Mouse (Mus musculus): Measurements from ENCODE around the gene Epha2.

The Epha2 gene

DNA sequence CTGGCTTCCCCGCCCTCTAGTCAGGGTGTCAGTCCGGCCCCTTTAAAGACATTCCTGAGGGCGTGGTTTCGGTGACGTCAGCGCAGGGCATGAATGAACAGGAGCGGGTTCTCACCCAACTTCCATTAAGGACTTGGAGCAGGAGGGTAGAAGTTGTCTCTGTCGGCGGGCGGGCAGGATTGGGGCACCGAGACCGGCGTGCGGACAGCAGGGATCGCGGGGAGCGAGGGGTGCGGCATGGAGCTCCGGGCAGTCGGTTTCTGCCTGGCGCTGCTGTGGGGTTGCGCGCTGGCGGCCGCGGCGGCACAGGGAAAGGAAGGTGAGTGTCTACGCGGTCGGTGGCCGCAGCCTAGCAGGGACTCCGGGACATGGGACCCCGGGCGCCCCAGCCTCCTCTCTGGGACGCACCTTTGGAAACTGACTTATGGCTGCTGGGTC lies at the start of gene Epha2:
TSS of gene Epha2 (plus strand) at position 125 of the 438 bp plus-strand sequence.
- peak; percentile 33 to 78 for DNase-seq (ENCODE audit: low spot score in 2 of 2)

DNA sequence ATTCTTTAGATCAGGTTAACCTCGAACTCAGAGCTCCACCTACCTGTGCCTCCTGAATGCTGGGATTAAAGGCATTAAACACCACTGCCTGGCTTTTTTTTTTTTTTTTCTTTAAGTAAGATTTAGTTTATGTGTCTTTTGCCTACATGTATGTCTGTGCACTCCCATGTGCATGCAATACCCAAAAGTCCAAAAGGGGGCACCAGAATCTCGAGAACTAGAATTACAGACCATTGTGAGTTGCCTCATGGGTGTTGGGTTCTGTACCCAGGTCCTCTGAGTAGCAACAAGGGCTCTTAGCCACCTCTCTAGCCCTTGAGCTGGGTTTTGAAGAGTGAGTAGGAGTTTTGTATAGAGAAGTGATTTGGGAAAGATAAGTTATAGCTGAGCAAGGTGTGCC lies 48.4 kb upstream of the Epha2 start:
- DNase-seq (ENCODE audit: low spot score in 2 of 2): no peak

DNA sequence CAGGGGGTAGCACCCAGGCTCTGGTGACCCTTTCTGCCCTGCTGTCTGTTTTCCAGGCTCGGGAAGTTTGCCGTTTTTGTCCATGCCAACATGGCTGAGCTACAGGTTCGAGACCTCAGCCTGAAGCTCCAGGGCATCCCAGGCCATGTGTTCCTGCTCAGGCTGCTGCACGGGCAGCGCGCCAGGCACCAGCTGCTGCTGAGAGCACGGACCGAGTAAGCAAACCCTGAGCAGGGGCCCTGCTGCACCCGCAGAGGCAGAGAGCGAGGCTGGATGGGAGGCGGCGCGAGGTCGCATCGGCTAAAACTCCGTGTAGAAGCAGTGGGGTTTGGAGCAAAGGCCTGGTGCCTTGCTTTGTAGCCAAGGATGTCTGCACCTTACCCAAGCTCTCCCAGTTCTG lies 46.8 kb upstream of the Epha2 start:
- no peak for DNase-seq (ENCODE audit: low spot score in 2 of 2)

GRCm38 (mm10) chr4:141257440-141257839 lies 43.6 kb upstream of the Epha2 start:
- DNase-seq (ENCODE audit: low spot score in 2 of 2): no peak

- no peak for DNase-seq (ENCODE audit: low spot score in 2 of 2)
Measured at GRCm38 (mm10) chr4:141259413-141259812, 41.6 kb upstream of the Epha2 start.

- no peak for DNase-seq (ENCODE audit: low spot score in 2 of 2)
Measured at GRCm38 (mm10) chr4:141260007-141260723, 40.9 kb upstream of the Epha2 start.

GRCm38 (mm10) chr4:141262906-141263637 lies 38.0 kb upstream of the Epha2 start:
- DNase-seq (ENCODE audit: low spot score in 2 of 2): no peak

GRCm38 (mm10) chr4:141265979-141266637 lies 34.9 kb upstream of the Epha2 start:
- DNase-seq (ENCODE audit: low spot score in 2 of 2): no peak

GRCm38 (mm10) chr4:141267250-141267649 lies 33.8 kb upstream of the Epha2 start:
- DNase-seq (ENCODE audit: low spot score in 2 of 2): no peak

DNA sequence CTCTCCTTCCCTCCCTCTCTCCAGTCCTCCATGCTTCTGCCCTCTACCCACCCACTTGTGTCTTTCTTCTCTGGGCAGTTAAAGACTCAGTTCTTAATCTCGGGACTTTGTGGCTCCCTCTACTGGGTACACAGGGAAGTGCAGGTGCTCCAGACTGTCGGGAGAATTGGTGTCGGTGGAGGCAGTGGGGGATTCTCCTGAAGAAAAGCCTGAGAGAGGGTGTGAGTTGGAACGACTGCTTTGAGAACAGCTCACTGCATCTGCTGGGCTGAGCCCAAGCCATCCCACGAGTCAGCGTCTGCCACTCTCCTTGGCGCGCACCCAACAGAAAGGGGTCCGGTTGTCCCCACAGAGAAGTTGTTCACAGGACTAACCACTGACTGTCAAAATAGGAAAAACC lies 33.2 kb upstream of the Epha2 start:
- peak; percentile 54 to 78 for DNase-seq (ENCODE audit: low spot score in 2 of 2)

DNA sequence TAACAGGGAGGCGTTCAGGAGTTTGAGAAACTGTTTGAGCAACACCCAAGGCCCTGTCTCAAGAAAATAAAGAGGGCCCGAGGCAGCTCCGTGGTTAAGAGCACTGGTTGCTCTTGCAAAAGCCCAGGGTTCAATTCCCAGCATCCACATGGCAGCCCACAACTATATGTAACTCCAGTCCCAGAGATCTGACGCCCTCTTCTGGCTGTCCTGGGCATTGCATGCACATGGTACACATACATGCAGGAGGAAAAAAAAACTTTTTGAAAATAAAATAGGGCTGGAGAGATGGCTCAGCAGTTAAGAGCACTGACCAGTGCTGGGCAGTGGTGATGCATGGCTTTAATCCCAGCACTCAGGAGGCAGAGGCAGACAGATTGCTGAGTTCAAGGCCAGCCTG lies 32.7 kb upstream of the Epha2 start:
- no peak for DNase-seq (ENCODE audit: low spot score in 2 of 2)

DNA sequence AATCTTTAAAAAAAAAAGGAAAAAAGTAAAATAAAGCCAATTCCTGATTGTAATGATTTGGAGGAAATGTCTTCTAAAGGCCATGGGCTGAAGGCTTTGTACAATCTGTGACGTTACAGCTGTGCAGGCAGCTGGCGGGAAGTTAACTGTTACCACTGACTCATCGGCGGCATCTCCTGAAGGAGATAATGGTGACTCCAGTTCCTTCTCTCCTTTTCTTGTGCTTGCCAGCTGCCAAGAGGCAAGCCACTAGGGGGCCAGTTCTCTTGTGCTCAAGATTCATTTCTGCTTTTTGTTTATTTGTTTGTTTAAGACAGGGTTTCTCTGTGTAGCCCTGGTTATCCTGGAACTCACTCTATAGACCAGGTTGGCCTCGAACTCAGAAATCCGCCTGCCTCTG lies 32.0 kb upstream of the Epha2 start:
- DNase-seq (ENCODE audit: low spot score in 2 of 2): no peak

- no peak for DNase-seq (ENCODE audit: low spot score in 2 of 2)
Measured at GRCm38 (mm10) chr4:141270201-141270940, 30.7 kb upstream of the Epha2 start.

GRCm38 (mm10) chr4:141271228-141271627 lies 29.8 kb upstream of the Epha2 start:
- no peak for DNase-seq (ENCODE audit: low spot score in 2 of 2)

DNA sequence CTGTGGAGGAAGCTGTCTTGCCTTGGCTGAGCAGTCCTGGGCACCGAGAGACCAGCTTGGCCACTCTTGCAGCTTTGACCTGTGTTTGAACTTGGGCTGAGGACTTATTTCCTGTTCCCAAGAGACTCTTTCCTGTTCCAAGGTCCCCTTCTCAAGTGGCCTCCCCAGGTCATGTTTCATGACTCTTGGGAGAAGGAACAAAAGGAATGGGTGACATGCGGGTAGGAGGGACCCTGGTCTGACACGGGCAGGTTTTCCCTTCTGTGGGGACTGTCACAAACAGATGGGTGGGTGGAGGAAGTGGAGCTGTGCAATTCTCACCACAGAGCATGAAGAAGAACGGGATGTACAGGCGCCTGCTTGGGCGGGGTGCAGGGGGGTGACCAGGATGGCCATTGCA lies 29.3 kb upstream of the Epha2 start:
- DNase-seq (ENCODE audit: low spot score in 2 of 2): no peak

DNA sequence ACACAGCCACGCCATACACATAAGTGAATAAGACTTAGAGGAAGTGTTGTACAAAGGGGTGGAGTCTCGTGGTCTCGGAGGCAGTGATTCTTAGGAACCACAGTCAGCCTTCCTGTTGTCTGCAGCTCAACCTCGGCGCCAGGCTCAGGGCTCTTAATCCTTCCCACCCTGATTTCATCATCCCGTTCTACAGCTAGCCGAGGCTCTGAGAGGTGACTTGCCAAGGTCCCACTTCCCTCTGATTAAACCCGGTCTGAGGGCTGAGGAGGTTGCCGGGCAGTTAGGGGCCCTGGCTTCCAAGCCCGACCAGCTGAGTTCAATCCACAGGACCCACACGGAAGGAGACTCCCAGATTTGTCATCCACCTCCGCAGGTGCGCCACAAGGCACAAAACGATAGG lies 28.2 kb upstream of the Epha2 start:
- DNase-seq (ENCODE audit: low spot score in 2 of 2): no peak

DNA sequence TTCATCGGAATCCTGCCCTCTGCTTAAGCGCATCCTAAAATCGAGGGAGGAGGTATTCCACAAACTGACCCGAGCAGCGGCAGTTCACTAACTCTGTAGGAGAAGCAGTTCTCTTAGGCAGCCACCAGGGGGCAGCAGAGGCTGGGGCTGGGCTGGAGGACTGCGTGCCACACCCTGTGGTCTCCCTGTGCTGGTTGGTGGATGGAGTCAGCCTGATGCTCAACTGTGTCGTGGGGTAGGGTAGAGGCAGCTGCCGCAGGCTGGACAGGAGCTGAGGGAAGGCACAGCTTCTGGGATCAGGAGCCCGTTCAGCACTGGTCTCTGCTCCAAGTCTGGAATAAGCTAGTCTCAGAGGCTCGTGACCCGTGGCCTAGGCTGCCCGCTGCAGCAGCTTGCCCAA lies 27.7 kb upstream of the Epha2 start:
- DNase-seq (ENCODE audit: low spot score in 2 of 2): peak; percentile 64 to 78

- DNase-seq (ENCODE audit: low spot score in 2 of 2): no peak
Measured at GRCm38 (mm10) chr4:141274485-141275341, 26.3 kb upstream of the Epha2 start.

DNA sequence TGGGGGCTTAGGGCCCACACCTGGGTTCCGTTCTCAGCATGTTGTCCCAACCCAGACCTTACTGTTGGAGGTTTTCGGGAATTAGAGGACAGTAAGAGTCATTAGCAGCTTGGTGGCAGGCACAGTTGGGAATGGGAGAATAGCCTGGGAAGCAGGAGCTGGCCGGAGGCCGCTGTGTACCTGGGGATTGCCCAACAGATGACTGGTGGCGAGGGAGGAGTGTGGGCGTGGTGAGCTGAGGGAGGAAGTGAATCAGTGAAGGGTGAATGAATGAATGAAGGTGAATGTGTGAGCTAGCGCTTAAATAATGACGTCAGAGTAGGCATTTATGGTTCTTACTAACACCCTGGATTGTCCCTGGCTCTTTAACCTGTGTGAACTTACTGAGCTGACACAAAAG lies 23.9 kb upstream of the Epha2 start:
- DNase-seq (ENCODE audit: low spot score in 2 of 2): no peak

DNA sequence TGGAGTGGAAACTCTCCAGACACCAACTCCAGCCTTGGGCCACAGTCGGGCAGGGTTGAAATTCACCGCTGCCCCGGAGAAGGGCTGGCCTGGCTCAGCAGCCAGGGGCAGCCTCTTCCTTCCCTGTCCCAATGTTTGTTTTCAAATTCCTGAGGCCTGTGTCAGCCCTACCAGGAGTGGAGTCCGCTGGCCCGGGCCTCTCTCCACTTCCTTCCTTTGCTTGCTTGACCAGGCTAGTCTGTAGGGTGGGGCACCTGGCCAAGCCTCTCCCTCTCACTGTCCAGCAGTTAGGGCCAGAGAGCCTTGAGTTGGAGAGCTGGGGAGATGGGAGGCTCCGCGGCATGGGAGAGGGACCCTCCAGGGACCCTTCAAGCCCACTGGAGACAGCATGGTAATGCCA lies 22.9 kb upstream of the Epha2 start:
- DNase-seq (ENCODE audit: low spot score in 2 of 2): no peak

- no peak for DNase-seq (ENCODE audit: low spot score in 2 of 2)
Measured at GRCm38 (mm10) chr4:141279327-141279726, 21.7 kb upstream of the Epha2 start.

All from frontal cortex, postnatal 10 days (tissue).